Mouse (Mus musculus): ENCODE measurements at regions not wholly inside any gene's neighbourhood (a gene's known extent, or its start where the extent isn't known, plus 50 kb on each side); places are given as distances from the start of the nearest gene placed in this dataset.

- no peak for TF ChIP-seq HCFC1 (IDR thresholded peaks at IDR 0.05; ENCODE audit: low read depth, low read length)
- no peak for TF ChIP-seq CHD2 (IDR thresholded peaks at IDR 0.05; ENCODE audit: low read length)
- no peak for TF ChIP-seq CHD1 (IDR thresholded peaks at IDR 0.05; ENCODE audit: low read depth, low read length)
- no peak for TF ChIP-seq CTCF (conservative IDR thresholded peaks at IDR 0.05 in 1 of 2, IDR thresholded peaks at IDR 0.05 in 1 of 2; ENCODE audit: low read depth in 2 of 2, low read length in 2 of 2)
- no peak for TF ChIP-seq EP300 (IDR thresholded peaks at IDR 0.05; ENCODE audit: low read length)
- no peak for TF ChIP-seq POLR2A (IDR thresholded peaks at IDR 0.05; ENCODE audit: low read depth, low read length)
- TF ChIP-seq ETS1 (conservative IDR thresholded peaks at IDR 0.05; ENCODE audit: low read depth, low read length): no peak
- no peak for TF ChIP-seq USF2 (conservative IDR thresholded peaks at IDR 0.05; ENCODE audit: low read depth, low read length)
- no peak for TF ChIP-seq E2F4 (IDR thresholded peaks at IDR 0.05; ENCODE audit: insufficient replicate concordance, low read depth, low read length)
- no peak for TF ChIP-seq MAX (IDR thresholded peaks at IDR 0.05; ENCODE audit: low read length)
- no peak for TF ChIP-seq MAFK (IDR thresholded peaks at IDR 0.05; ENCODE audit: insufficient replicate concordance, low read length)
- TF ChIP-seq SMC3 (IDR thresholded peaks at IDR 0.05; ENCODE audit: low read depth, low read length): no peak
- TF ChIP-seq TCF12 (IDR thresholded peaks at IDR 0.05; ENCODE audit: low read depth, low read length): no peak
- no peak for TF ChIP-seq NELFE (IDR thresholded peaks at IDR 0.05; ENCODE audit: low read depth, low read length)
These were observed 264.6 kb downstream of the Gm45692 start for GRCm38 (mm10) chr8:26383886-26384285.
